Mouse (Mus musculus): Measurements from ENCODE around the gene Crocc2.

GRCm38 (mm10) chr1:93123179-93123854 lies 45.2 kb upstream of the Crocc2 start:
- TF ChIP-seq CTCF (IDR thresholded peaks at IDR 0.05; ENCODE audit: low read depth) = no peak
- TF ChIP-seq EP300 (optimal IDR thresholded peaks at IDR 0.05) = no peak

All from stomach, postnatal 0 days (tissue).